ENCODE assay signal across 14 mouse cellular contexts in genomic region chr8:85364628-85365027, GRCm38 (mm10). TPM values are rescaled to one million over a fixed set of nuclear protein-coding genes. Genes with fewer than 3 reads are reported as not detected.
DNase-seq lines count a peak whose midpoint lies in the region; ATAC-seq lines count a peak whose summit lies in the region.
"Had no signal": no experiment of that assay in that cellular context is flagged by ENCODE, and none has a peak within 500 bp of the region (broad histone marks: within the 10 kb centered on the region; RNA-seq: fewer than 3 reads in every experiment).

No protein-coding gene starts in this region.

- H3K27me3 ChIP-seq in liver, embryonic 11.5 days (replicated peaks; ENCODE audit: control insufficient read depth, insufficient read depth, low read length), result no peaks in the 10 kb centered on the region
- no peaks in the 10 kb centered on the region for H3K27me3 ChIP-seq in heart, embryonic 14.5 days (ENCODE audit: control insufficient read depth, insufficient read depth, low read length)
- no peaks in the 10 kb centered on the region for H3K27me3 ChIP-seq in liver, embryonic 15.5 days
- H3K27me3 ChIP-seq: neural tube, embryonic 12.5 days had no signal

- H3K4me2 ChIP-seq in liver, embryonic 11.5 days, result no peak overlapping the region
- peak overlapping the region; percentile 79 for H3K4me2 ChIP-seq in heart, embryonic 14.5 days (ENCODE audit: low read length)
- H3K4me2 ChIP-seq in liver, embryonic 15.5 days, result no peak overlapping the region
- H3K4me2 ChIP-seq: midbrain, embryonic 11.5 days; neural tube, embryonic 12.5 days had no signal

- DNase-seq in adrenal gland, postnatal 14 days, result peak; percentile 41
- DNase-seq in adrenal gland, adult 2 months, result no peak
- DNase-seq in liver, embryonic 11.5 days (ENCODE audit: low spot score), result no peak
- DNase-seq in liver, result no peak
- no peak for DNase-seq in layer of hippocampus, adult 8-10 months (ENCODE audit: low spot score in 2 of 2)
- DNase-seq in thymus, adult 18-20 months, result no peak
- DNase-seq: kidney, adult 11 months; layer of hippocampus, postnatal 36 days; right cerebral cortex, postnatal 14 days had no signal

- no peak overlapping the region for H3K4me3 ChIP-seq in liver, embryonic 11.5 days (ENCODE audit: low read depth, low read length)
- H3K4me3 ChIP-seq in heart, embryonic 14.5 days (ENCODE audit: control insufficient read depth in 1 of 2, insufficient read depth in 1 of 2, low read depth in 1 of 2, low read length in 2 of 2), result peak overlapping the region; percentile 65 to 67
- no peak overlapping the region for H3K4me3 ChIP-seq in liver, embryonic 15.5 days (replicated peaks)
- H3K4me3 ChIP-seq: neural tube, embryonic 12.5 days had no signal

- no peak for ATAC-seq in liver, embryonic 11.5 days (replicated peaks; ENCODE audit: low FRiP score)
- peak; percentile 44 for ATAC-seq in heart, embryonic 14.5 days (ENCODE audit: insufficient number of reproducible peaks, insufficient read depth, low FRiP score, low read depth)
- no peak for ATAC-seq in liver, embryonic 15.5 days (ENCODE audit: insufficient read depth)

- H3K4me1 ChIP-seq in liver, embryonic 11.5 days (replicated peaks; ENCODE audit: control insufficient read depth, insufficient read depth, low read length), result peaks cover 13% of the 10 kb centered on the region
- peaks cover 18 to 27% of the 10 kb centered on the region in 2 experiments for H3K4me1 ChIP-seq in heart, embryonic 14.5 days (ENCODE audit: control insufficient read depth in 2 of 2, insufficient read depth in 2 of 2, low read length in 2 of 2)
- peaks cover 50% of the 10 kb centered on the region for H3K4me1 ChIP-seq in liver, embryonic 15.5 days (replicated peaks)
- H3K4me1 ChIP-seq: neural tube, embryonic 12.5 days had no signal

- H3K27ac ChIP-seq in liver, embryonic 11.5 days (ENCODE audit: low read depth, low read length), result 0 out of 2 replicates have a peak overlapping the region, but pooled peaks have one; percentile 16
- H3K27ac ChIP-seq in heart, embryonic 14.5 days (replicated peaks in 1 of 2; ENCODE audit: control insufficient read depth in 1 of 2, insufficient read depth in 1 of 2, low read depth in 2 of 2, low read length in 2 of 2), result peak overlapping the region; percentile 96 to 99
- H3K27ac ChIP-seq in liver, embryonic 15.5 days (replicated peaks), result peak overlapping the region; percentile 42; the same call in 1 of the 2 replicates
- H3K27ac ChIP-seq: liver, embryonic 14.5 days; neural tube, embryonic 12.5 days had no signal

- H3K9ac ChIP-seq in liver, embryonic 11.5 days (ENCODE audit: low read depth, low read length), result no peak overlapping the region
- peak overlapping the region; percentile 93 for H3K9ac ChIP-seq in heart, embryonic 14.5 days (ENCODE audit: low read length)
- H3K9ac ChIP-seq in liver, embryonic 15.5 days, result no peak overlapping the region
- H3K9ac ChIP-seq: liver, embryonic 14.5 days; neural tube, embryonic 12.5 days had no signal

- no peaks in the 10 kb centered on the region for H3K9me3 ChIP-seq in liver, embryonic 11.5 days (ENCODE audit: control insufficient read depth, low read length)
- H3K9me3 ChIP-seq in heart, embryonic 14.5 days (ENCODE audit: control insufficient read depth, low read length), result no peaks in the 10 kb centered on the region
- H3K9me3 ChIP-seq in liver, embryonic 15.5 days (replicated peaks), result no peaks in the 10 kb centered on the region
- H3K9me3 ChIP-seq: neural tube, embryonic 12.5 days had no signal

- 87% methylated on average over 11 of the region's 11 CpGs for WGBS in liver, embryonic 11.5 days
- 19% methylated on average over 11 of the region's 11 CpGs for WGBS in heart, embryonic 14.5 days
- 86% methylated on average over 11 of the region's 11 CpGs for WGBS in liver, embryonic 15.5 days (ENCODE audit: insufficient replicate concordance)

- H3K36me3 ChIP-seq in liver, embryonic 11.5 days (ENCODE audit: control insufficient read depth, insufficient read depth, low read length), result no peaks in the 10 kb centered on the region
- peaks cover 13% of the 10 kb centered on the region for H3K36me3 ChIP-seq in heart, embryonic 14.5 days (ENCODE audit: control insufficient read depth, insufficient read depth, low read length)
- H3K36me3 ChIP-seq in liver, embryonic 15.5 days (replicated peaks), result peaks cover 23% of the 10 kb centered on the region
- H3K36me3 ChIP-seq: neural tube, embryonic 12.5 days had no signal

RNA-seq across cellular contexts. Expression of gene Mylk3, which starts 21.5 kb away (rescaled TPM):
- 0.26 and 1.3 TPM in 2 replicates for total RNA-seq in adrenal gland, postnatal 14 days (2021)
- total RNA-seq in adrenal gland, adult 2 months (2021), result under 1 TPM; 0.23 to 0.62 TPM
- polyA plus RNA-seq in adrenal gland, adult 2 months (2012; rRNA removed), result 0.03 and 0.15 TPM in 2 replicates
- polyA plus RNA-seq in liver, embryonic 11.5 days (2014; fragmentation: Nextera tagmentation; extraction: Ambion mirVana), result 26.6 and 31.3 TPM in 2 replicates
- polyA plus RNA-seq in heart, embryonic 14.5 days (2014; fragmentation: Nextera tagmentation; extraction: Ambion mirVana), result 244 and 271 TPM in 2 replicates
- 57.2 and 68.2 TPM in 2 replicates for polyA plus RNA-seq in liver, embryonic 15.5 days (2015; fragmentation: Nextera tagmentation; extraction: Ambion mirVana)
- 1 to 10 TPM; 1.3 to 8.9 (median 2.6) TPM for total RNA-seq in layer of hippocampus, adult 8-10 months (2022)

Comparison
In these comparisons a context has a peak if more than half of its experiments do, and no peak if none do; other contexts are left out.
1. H3K27ac ChIP-seq: peak in every context shown above with its lines; median percentile 98 in heart, embryonic 14.5 days; 42 in liver, embryonic 15.5 days; 16 in liver, embryonic 11.5 days.
2. H3K4me3 ChIP-seq: peak in heart, embryonic 14.5 days (2 of 2); none in liver, embryonic 11.5 days (single experiment) and liver, embryonic 15.5 days (single experiment).
3. RNA of gene Mylk3, which starts 21.5 kb away (polyA plus RNA-seq): 244 to 271 TPM in heart, embryonic 14.5 days, 57.2 to 68.2 TPM in liver, embryonic 15.5 days and 26.6 to 31.3 TPM in liver, embryonic 11.5 days; 0.03 to 0.15 TPM in adrenal gland, adult 2 months; every median in the first group is over 10 times any median in the second.